Mouse (Mus musculus) MEL (cell line): ENCODE data around the gene Rgma.

Experiments used
- CHD2 ChIP-seq: IDR thresholded peaks from 2 replicates; pipeline ENCODE4 v1.6.1; 2011; ENCODE audit warnings: low read length, improper control_type of control experiment
- CTCF ChIP-seq, 3 experiments: IDR thresholded peaks in 2 of 3; conservative IDR thresholded peaks in 1 of 3; 2 replicates each; pipeline ENCODE4 v1.5.1; 2011 to 2012; ENCODE audit warnings: low read length in 3 of 3, low read depth in 2 of 3, mild to moderate bottlenecking in 2 of 3, improper control_type of control experiment in 1 of 3, inconsistent platforms in 1 of 3, mixed read lengths in 1 of 3, moderate library complexity in 1 of 3; ENCODE audit not compliant: control insufficient read depth in 1 of 3, insufficient read depth in 1 of 3, poor library complexity in 1 of 3, severe bottlenecking in 1 of 3

GRCm38 (mm10) chr7:73389871-73390294 lies 14.6 kb downstream of the Rgma start:
- TF ChIP-seq CHD2 (no peak), CTCF (IDR thresholded peaks at IDR 0.05 in 2 of 3, conservative IDR thresholded peaks at IDR 0.05 in 1 of 3; ENCODE audit: control insufficient read depth in 1 of 3, insufficient read depth in 1 of 3, low read depth in 2 of 3, low read length in 3 of 3, poor library complexity in 1 of 3, severe bottlenecking in 1 of 3) (no peak)
